Mouse (Mus musculus): ENCODE measurements around the gene Mrpl12. TPM values are rescaled to one million over a fixed set of nuclear protein-coding genes. Genes with fewer than 3 reads are reported as not detected.

Mrpl12 gene
- total and polyA plus RNA-seq, 3 experiments, result 60.3 to 363 (median 267) TPM

GRCm38 (mm10) chr11:120442765-120443280, 41.6 kb upstream of the Mrpl12 start:
- Histone ChIP-seq H3K4me3 (replicated peaks in 1 of 3; ENCODE audit: low read depth in 2 of 3, low read length in 2 of 3, poor library complexity in 1 of 3) (no peak overlapping the region), H3K9me3 (replicated peaks; ENCODE audit: low read length) (no peaks in the 10 kb centered on the region), H3K36me3 (replicated peaks in 1 of 2; ENCODE audit: control insufficient read depth in 1 of 2, insufficient read depth in 1 of 2, low read length in 1 of 2) (no peaks in the 10 kb centered on the region), H3K27ac (ENCODE audit: insufficient read depth, low read depth) (no peak overlapping the region), H3K79me2 (replicated peaks; ENCODE audit: control insufficient read depth, extremely low read depth, insufficient read depth, poor library complexity, severe bottlenecking) (no peaks in the 10 kb centered on the region), H3K4me1 (ENCODE audit: control insufficient read depth in 1 of 2, insufficient read depth in 2 of 2) (peaks cover 19 to 32% of the 10 kb centered on the region in 2 experiments), H3K4me2 (ENCODE audit: insufficient read depth, low read depth, poor library complexity, severe bottlenecking) (no peak overlapping the region), H3K9ac (ENCODE audit: insufficient read depth, low read depth) (no peak overlapping the region), H3K27me3 (replicated peaks) (no peaks in the 10 kb centered on the region)
- TF ChIP-seq CTCF (conservative IDR thresholded peaks at IDR 0.05 in 1 of 2, IDR thresholded peaks at IDR 0.05 in 1 of 2; ENCODE audit: low read depth in 2 of 2, low read length in 2 of 2) (peak; percentile 41 to 53; a peak in 3 of 4 replicates), POLR2AphosphoS2 (IDR thresholded peaks at IDR 0.05; ENCODE audit: low read depth, low read length) (no peak)
- no peak for DNase-seq (ENCODE audit: extremely low read depth)
- dilution Hi-C loops (cut with MboI; ENCODE audit: extremely low pct_ligation_motif_present, extremely low pct_unique_long_range_greater_than_20kb, low sequenced_read_pairs), result no loop called here
- in situ Hi-C loops (cut with MboI; ENCODE audit: low pct_ligation_motif_present, low pct_unique_long_range_greater_than_20kb, low sequenced_read_pairs), result no loop called here

GRCm38 (mm10) chr11:120444106-120444505, 40.3 kb upstream of the Mrpl12 start:
- DNase-seq (ENCODE audit: extremely low read depth), result no peak
- in situ Hi-C loops (cut with MboI; ENCODE audit: low pct_ligation_motif_present, low pct_unique_long_range_greater_than_20kb, low sequenced_read_pairs), result no loop called here

GRCm38 (mm10) chr11:120445475-120445874, 38.9 kb upstream of the Mrpl12 start:
- Histone ChIP-seq H3K9me3 (replicated peaks; ENCODE audit: low read length) (no peaks in the 10 kb centered on the region), H3K79me2 (replicated peaks; ENCODE audit: control insufficient read depth, extremely low read depth, insufficient read depth, poor library complexity, severe bottlenecking) (no peaks in the 10 kb centered on the region), H3K4me2 (ENCODE audit: insufficient read depth, low read depth, poor library complexity, severe bottlenecking) (no peak overlapping the region), H3K9ac (ENCODE audit: insufficient read depth, low read depth) (no peak overlapping the region), H3K27me3 (replicated peaks) (no peaks in the 10 kb centered on the region), H3K4me3 (replicated peaks in 1 of 3; ENCODE audit: low read depth in 2 of 3, low read length in 2 of 3, poor library complexity in 1 of 3) (no peak overlapping the region), H3K27ac (ENCODE audit: insufficient read depth, low read depth) (no peak overlapping the region), H3K36me3 (replicated peaks in 1 of 2; ENCODE audit: control insufficient read depth in 1 of 2, insufficient read depth in 1 of 2, low read length in 1 of 2) (peaks cover 0 to 2% of the 10 kb centered on the region in 2 experiments), H3K4me1 (ENCODE audit: control insufficient read depth in 1 of 2, insufficient read depth in 2 of 2) (peaks cover 23 to 42% of the 10 kb centered on the region in 2 experiments)
- in situ Hi-C loops (cut with MboI; ENCODE audit: low pct_ligation_motif_present, low pct_unique_long_range_greater_than_20kb, low sequenced_read_pairs) (no loop called here), dilution Hi-C loops (cut with MboI; ENCODE audit: extremely low pct_ligation_motif_present, extremely low pct_unique_long_range_greater_than_20kb, low sequenced_read_pairs) (no loop called here)
- no peak for DNase-seq (ENCODE audit: extremely low read depth)
- TF ChIP-seq ZC3H11A (IDR thresholded peaks at IDR 0.05; ENCODE audit: low read depth, low read length) (no peak), JUND (conservative IDR thresholded peaks at IDR 0.05; ENCODE audit: low read depth, low read length) (no peak), SIN3A (IDR thresholded peaks at IDR 0.05; ENCODE audit: low read length) (no peak), MAX (IDR thresholded peaks at IDR 0.05; ENCODE audit: low read length) (no peak), CHD2 (IDR thresholded peaks at IDR 0.05; ENCODE audit: low read length) (no peak), JUN (IDR thresholded peaks at IDR 0.05; ENCODE audit: insufficient read depth, low read depth, low read length) (no peak), IRF4 (IDR thresholded peaks at IDR 0.05; ENCODE audit: low read depth, low read length) (no peak), HCFC1 (IDR thresholded peaks at IDR 0.05; ENCODE audit: low read depth, low read length) (no peak), MXI1 (IDR thresholded peaks at IDR 0.05; ENCODE audit: low read depth, low read length) (no peak), MYC (IDR thresholded peaks at IDR 0.05; ENCODE audit: low read depth, low read length) (no peak), POLR2AphosphoS2 (IDR thresholded peaks at IDR 0.05; ENCODE audit: low read depth, low read length) (no peak), E2F4 (IDR thresholded peaks at IDR 0.05; ENCODE audit: insufficient replicate concordance, low read depth, low read length) (no peak), NRF1 (IDR thresholded peaks at IDR 0.05; ENCODE audit: low read depth, low read length) (no peak), TBP (conservative IDR thresholded peaks at IDR 0.05; ENCODE audit: low read depth, low read length) (no peak), CTCF (conservative IDR thresholded peaks at IDR 0.05 in 1 of 2, IDR thresholded peaks at IDR 0.05 in 1 of 2; ENCODE audit: low read depth in 2 of 2, low read length in 2 of 2) (no peak)

More at GRCm38 (mm10) chr11:120444106-120444505, 40.3 kb upstream of the Mrpl12 start:
- no peak overlapping the region for H3K4me2 ChIP-seq (ENCODE audit: insufficient read depth, low read depth, poor library complexity, severe bottlenecking)
- no peak overlapping the region for H3K9ac ChIP-seq (ENCODE audit: insufficient read depth, low read depth)
- H3K9me3 ChIP-seq (replicated peaks; ENCODE audit: low read length), result no peaks in the 10 kb centered on the region
- peaks cover 23 to 42% of the 10 kb centered on the region in 2 experiments for H3K4me1 ChIP-seq (ENCODE audit: control insufficient read depth in 1 of 2, insufficient read depth in 2 of 2)
- no peaks in the 10 kb centered on the region for H3K79me2 ChIP-seq (replicated peaks; ENCODE audit: control insufficient read depth, extremely low read depth, insufficient read depth, poor library complexity, severe bottlenecking)
- H3K27me3 ChIP-seq (replicated peaks), result no peaks in the 10 kb centered on the region
- TF ChIP-seq JUND (conservative IDR thresholded peaks at IDR 0.05; ENCODE audit: low read depth, low read length) (no peak), MAZ (IDR thresholded peaks at IDR 0.05; ENCODE audit: low read depth, low read length) (no peak), CHD2 (IDR thresholded peaks at IDR 0.05; ENCODE audit: low read length) (no peak), USF2 (conservative IDR thresholded peaks at IDR 0.05; ENCODE audit: low read depth, low read length) (no peak), MAX (IDR thresholded peaks at IDR 0.05; ENCODE audit: low read length) (no peak), PAX5 (IDR thresholded peaks at IDR 0.05; ENCODE audit: low read length) (no peak)
- dilution Hi-C loops (cut with MboI; ENCODE audit: extremely low pct_ligation_motif_present, extremely low pct_unique_long_range_greater_than_20kb, low sequenced_read_pairs), result no loop called here
- no peak overlapping the region for H3K27ac ChIP-seq (ENCODE audit: insufficient read depth, low read depth)
- no peaks in the 10 kb centered on the region for H3K36me3 ChIP-seq (replicated peaks in 1 of 2; ENCODE audit: control insufficient read depth in 1 of 2, insufficient read depth in 1 of 2, low read length in 1 of 2)
- no peak overlapping the region for H3K4me3 ChIP-seq (replicated peaks in 1 of 3; ENCODE audit: low read depth in 2 of 3, low read length in 2 of 3, poor library complexity in 1 of 3)
